Mouse (Mus musculus): ENCODE measurements around the gene Zyg11a.

DNA sequence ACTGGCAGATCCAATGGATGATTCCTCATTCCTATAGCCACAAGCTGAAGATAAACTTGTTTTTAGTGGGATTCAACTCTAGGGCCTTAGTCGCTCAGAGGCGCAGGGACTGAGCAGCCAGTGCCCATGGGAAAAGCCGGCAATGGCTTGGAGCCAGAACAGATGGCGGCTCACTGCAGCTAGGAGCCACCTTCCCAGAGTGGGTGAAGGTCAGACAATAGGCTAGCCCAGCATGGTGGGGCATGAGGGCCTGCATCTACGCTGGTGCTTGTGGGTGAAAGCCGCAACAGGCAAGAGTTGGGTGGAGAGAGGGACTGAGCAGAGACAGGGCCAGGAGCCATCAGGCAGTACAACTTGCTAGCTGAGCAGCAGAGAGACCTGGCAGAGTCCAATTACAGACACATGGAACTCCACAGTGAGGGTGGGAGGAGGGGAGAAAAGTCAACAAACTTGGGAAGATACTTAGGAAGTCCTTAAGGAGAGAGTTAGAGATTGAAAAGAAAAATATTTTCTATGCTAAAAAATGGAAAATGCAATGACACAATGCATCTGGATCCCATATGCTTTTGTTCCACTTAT is 21.5 kb downstream of the Zyg11a start:
- TF ChIP-seq TAL1 (IDR thresholded peaks at IDR 0.05; ENCODE audit: low read length): no peak
- no peak for TF ChIP-seq GATA1 (IDR thresholded peaks at IDR 0.05; ENCODE audit: low read length)

Measured in erythroblast, embryonic 14.5 days (primary cell).